Comparison of ENCODE assay signal across 16 mouse cellular contexts in genomic region chr4:142026965-142027364, GRCm38 (mm10).
"Had no signal": no experiment of that assay in that cellular context is flagged by ENCODE, and none has a peak within 500 bp of the region (broad histone marks: within the 10 kb centered on the region; RNA-seq: fewer than 3 reads in every experiment).

No protein-coding gene starts in this region.

- H3K27me3 ChIP-seq: lung, embryonic 15.5 days; midbrain, embryonic 13.5 days; midbrain, embryonic 15.5 days; neural tube, embryonic 12.5 days; stomach, embryonic 15.5 days had no signal

- H3K4me1 ChIP-seq: lung, embryonic 15.5 days; midbrain, embryonic 13.5 days; midbrain, embryonic 15.5 days; neural tube, embryonic 12.5 days; stomach, embryonic 15.5 days had no signal

- DNase-seq: lung, postnatal 14 days; lung, postnatal 36 days; right cerebral cortex, postnatal 14 days; thymus, adult 2 months; thymus, postnatal 25 days; thymus, postnatal 4 days had no signal

- H3K9ac ChIP-seq: lung, embryonic 15.5 days; midbrain, embryonic 13.5 days; midbrain, embryonic 15.5 days; neural tube, embryonic 12.5 days; stomach, embryonic 15.5 days had no signal

- H3K36me3 ChIP-seq: lung, embryonic 15.5 days; midbrain, embryonic 13.5 days; midbrain, embryonic 15.5 days; neural tube, embryonic 12.5 days had no signal

- H3K4me3 ChIP-seq: lung, embryonic 15.5 days; megakaryocyte, embryonic 14.5 days; midbrain, embryonic 13.5 days; midbrain, embryonic 15.5 days; neural tube, embryonic 12.5 days; stomach, embryonic 15.5 days had no signal

- H3K9me3 ChIP-seq: lung, embryonic 15.5 days; midbrain, embryonic 13.5 days; midbrain, embryonic 15.5 days; neural tube, embryonic 12.5 days; stomach, embryonic 15.5 days had no signal

- H3K27ac ChIP-seq: lung, embryonic 15.5 days; macrophage; midbrain, embryonic 13.5 days; midbrain, embryonic 15.5 days; neural tube, embryonic 12.5 days; stomach, embryonic 15.5 days; stomach, postnatal 0 days had no signal

- ATAC-seq: lung, postnatal 0 days; midbrain, embryonic 13.5 days; midbrain, embryonic 15.5 days had no signal

- H3K4me2 ChIP-seq: lung, embryonic 15.5 days; midbrain, embryonic 11.5 days; midbrain, embryonic 13.5 days; midbrain, embryonic 15.5 days; neural tube, embryonic 12.5 days; stomach, embryonic 15.5 days had no signal
